Mouse (Mus musculus) intestine, embryonic 14.5 days (tissue): ENCODE results near the gene Runx2. TPM values are rescaled to one million over a fixed set of nuclear protein-coding genes. Genes with fewer than 3 reads are reported as not detected.

Source experiments
- ATAC-seq: fragments of 200-750 bp; cut with Nextera tagmentation; replicated peaks from 2 replicates; pipeline ENCODE4 v1.8.0; 2017; ENCODE audit warnings: low read depth, moderate number of reproducible peaks, moderate TSS enrichment, moderate library complexity; ENCODE audit not compliant: low FRiP score, low TSS enrichment
- DNase-seq: peaks from one replicate; pipeline ENCODE4 v3.0.0-alpha.2; 2018; ENCODE audit warnings: low spot score
- H3K27ac ChIP-seq: fragments of 300-500 bp; sonication (generic); 2 replicates; pipeline ENCODE4 v1.5.1; 2014; ENCODE audit warnings: low read depth, mild to moderate bottlenecking, control low read depth
- H3K27me3 ChIP-seq: fragments of 300-500 bp; sonication (generic); replicated peaks from 2 replicates; pipeline ENCODE4 v1.6.1; 2014; ENCODE audit warnings: low read length, control low read depth; ENCODE audit not compliant: control insufficient read depth, insufficient read depth
- H3K36me3 ChIP-seq: fragments of 300-500 bp; sonication (generic); 2 replicates; pipeline ENCODE4 v1.6.1; 2014; ENCODE audit warnings: low read length, control low read depth; ENCODE audit not compliant: control insufficient read depth, insufficient read depth
- H3K4me1 ChIP-seq: fragments of 300-500 bp; sonication (generic); replicated peaks from 2 replicates; pipeline ENCODE4 v1.6.1; 2014; ENCODE audit warnings: low read length, control low read depth, mixed read lengths; ENCODE audit not compliant: control insufficient read depth, insufficient read depth
- H3K4me2 ChIP-seq: fragments of 300-500 bp; sonication (generic); 2 replicates; pipeline ENCODE4 v1.6.1; 2014; ENCODE audit warnings: low read length
- H3K4me3 ChIP-seq: fragments of 300-500 bp; sonication (generic); 2 replicates; pipeline ENCODE4 v1.5.1; 2014; ENCODE audit warnings: low read depth, low read length, control low read depth, mixed read lengths
- H3K9ac ChIP-seq: fragments of 300-500 bp; sonication (generic); 2 replicates; pipeline ENCODE4 v1.6.1; 2014; ENCODE audit warnings: mild to moderate bottlenecking, low read length
- H3K9me3 ChIP-seq: fragments of 300-500 bp; sonication (generic); 2 replicates; pipeline ENCODE4 v1.6.1; 2016; ENCODE audit warnings: low read length, control low read depth; ENCODE audit not compliant: control insufficient read depth
- WGBS: fragments of 180-500 bp; shearing (Covaris S2); extraction: QIAGEN DNeasy Blood & Tissue Kit; methylation state at CpG from one replicate; pipeline ENCODE4 v1.1.7; 2014; 5-methylcytosine and 5-hydroxymethylcytosine counted together
- polyA plus RNA-seq: library from polyadenylated mRNA; unstranded; fragments of >200 nt; fragmentation: Nextera tagmentation; extraction: Ambion mirVana; gene quantifications from 2 replicates; pipeline ENCODE4 v1.2.1, GENCODE M21; 2014

The Runx2 gene
- polyA plus RNA-seq, 1 experiment from 2014 or later = 1.1 TPM

DNA sequence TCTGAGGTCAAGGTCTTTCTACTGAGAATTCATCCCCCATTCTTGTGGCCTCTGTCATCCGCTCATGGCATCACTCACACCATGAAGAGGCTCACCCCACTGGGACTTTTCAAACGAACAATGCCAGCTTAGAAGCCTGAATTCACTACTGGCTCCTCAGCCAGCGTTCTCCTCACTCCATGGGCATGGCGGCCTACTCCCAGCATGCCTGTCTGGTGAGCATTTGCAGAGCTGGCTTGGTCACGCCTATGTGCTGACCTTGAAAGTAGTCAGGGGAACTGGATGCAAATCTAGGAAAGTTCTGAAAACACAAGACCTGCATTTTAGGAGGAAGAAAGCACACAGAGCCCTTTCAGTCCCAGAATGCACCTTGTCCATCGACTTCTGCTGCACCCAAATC, 187.3 kb downstream of the Runx2 start:
- Histone ChIP-seq H3K36me3 (no peaks in the 10 kb centered on the region), H3K9ac (no peak overlapping the region), H3K4me1 (no peaks in the 10 kb centered on the region), H3K9me3 (no peaks in the 10 kb centered on the region), H3K4me2 (no peak overlapping the region), H3K27me3 (no peaks in the 10 kb centered on the region), H3K4me3 (no peak overlapping the region), H3K27ac (no peak overlapping the region)
- DNase-seq (no peak), ATAC-seq (no peak)
- WGBS = 84% methylated on average over 6 of the region's 6 CpGs

DNA sequence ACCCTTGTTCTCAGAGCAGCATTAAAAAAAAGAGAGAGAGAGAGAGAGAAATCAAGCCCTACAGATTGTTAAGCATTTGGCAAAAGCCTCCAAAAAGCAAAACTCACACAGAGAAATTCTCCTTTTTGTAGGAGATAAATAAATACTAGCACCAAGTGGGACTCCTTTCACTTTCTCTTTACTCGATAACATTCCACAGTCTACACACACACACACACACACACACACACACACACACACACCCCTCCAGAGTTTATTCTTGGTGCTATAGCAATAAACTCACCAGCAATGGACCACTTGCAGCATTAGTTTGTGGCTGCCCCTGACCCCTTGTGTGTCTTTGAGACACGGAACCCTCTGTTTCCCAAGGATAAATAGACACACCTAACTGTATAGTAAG, 190.9 kb downstream of the Runx2 start:
- Histone ChIP-seq H3K27ac (no peak overlapping the region), H3K4me1 (no peaks in the 10 kb centered on the region), H3K9ac (no peak overlapping the region), H3K9me3 (no peaks in the 10 kb centered on the region), H3K27me3 (no peaks in the 10 kb centered on the region), H3K4me2 (no peak overlapping the region), H3K4me3 (no peak overlapping the region), H3K36me3 (no peaks in the 10 kb centered on the region)
- DNase-seq = no peak
- WGBS = 37% methylated on average over 2 of the region's 2 CpGs
- ATAC-seq = no peak

DNA sequence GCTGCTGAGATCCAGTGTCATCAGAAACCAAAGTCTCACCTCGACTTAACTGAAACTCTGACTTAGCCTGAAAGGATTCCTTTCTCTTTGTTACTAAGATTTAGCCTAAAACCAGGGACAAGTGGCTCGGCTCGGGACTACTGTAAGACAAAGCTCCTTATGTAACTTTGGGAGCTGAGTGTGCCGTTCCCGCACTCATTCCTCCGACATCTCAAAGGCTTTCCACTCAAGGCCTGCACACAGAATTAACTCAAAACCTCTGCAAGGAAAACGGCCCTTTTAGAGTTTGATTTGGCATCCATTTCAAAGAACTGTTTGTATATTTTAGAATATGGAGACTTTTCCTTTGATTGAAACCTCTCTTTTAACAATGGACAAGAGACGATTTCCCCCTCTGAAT, 191.3 kb downstream of the Runx2 start:
- 59% methylated on average over 8 of the region's 8 CpGs for WGBS
- Histone ChIP-seq H3K4me3 (no peak overlapping the region), H3K27me3 (no peaks in the 10 kb centered on the region), H3K9me3 (no peaks in the 10 kb centered on the region), H3K27ac (no peak overlapping the region), H3K4me1 (no peaks in the 10 kb centered on the region), H3K36me3 (no peaks in the 10 kb centered on the region), H3K4me2 (no peak overlapping the region), H3K9ac (no peak overlapping the region)
- DNase-seq (no peak), ATAC-seq (no peak)

DNA sequence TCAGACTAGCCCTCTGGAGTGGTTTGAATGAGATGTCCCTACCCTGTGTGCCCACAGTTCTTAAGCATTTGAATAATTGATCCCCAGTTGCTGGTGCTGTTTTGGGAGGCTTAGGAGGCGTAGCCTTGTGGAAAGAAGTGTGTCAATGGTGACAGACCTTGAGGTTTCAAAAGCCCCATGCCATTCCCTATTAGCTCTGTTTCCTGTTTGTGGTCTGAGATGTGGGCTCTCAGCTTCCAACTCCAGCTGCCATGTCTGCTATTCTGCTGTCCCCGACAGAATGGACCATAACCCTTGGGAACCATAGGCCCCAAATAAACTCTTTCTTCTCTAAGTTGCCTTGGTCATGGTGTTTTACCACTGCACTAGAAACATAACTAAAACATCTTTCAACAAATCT, 194.1 kb downstream of the Runx2 start:
- no peak overlapping the region for H3K4me2 ChIP-seq
- 91% methylated on average over 2 of the region's 2 CpGs for whole genome bisulfite sequencing
- H3K9me3 ChIP-seq = no peaks in the 10 kb centered on the region
- H3K4me3 ChIP-seq = no peak overlapping the region
- no peaks in the 10 kb centered on the region for H3K4me1 ChIP-seq
- DNase-seq (no peak), ATAC-seq (no peak)
- H3K9ac ChIP-seq = no peak overlapping the region
- no peak overlapping the region for H3K27ac ChIP-seq
- no peaks in the 10 kb centered on the region for H3K36me3 ChIP-seq
- no peaks in the 10 kb centered on the region for H3K27me3 ChIP-seq

DNA sequence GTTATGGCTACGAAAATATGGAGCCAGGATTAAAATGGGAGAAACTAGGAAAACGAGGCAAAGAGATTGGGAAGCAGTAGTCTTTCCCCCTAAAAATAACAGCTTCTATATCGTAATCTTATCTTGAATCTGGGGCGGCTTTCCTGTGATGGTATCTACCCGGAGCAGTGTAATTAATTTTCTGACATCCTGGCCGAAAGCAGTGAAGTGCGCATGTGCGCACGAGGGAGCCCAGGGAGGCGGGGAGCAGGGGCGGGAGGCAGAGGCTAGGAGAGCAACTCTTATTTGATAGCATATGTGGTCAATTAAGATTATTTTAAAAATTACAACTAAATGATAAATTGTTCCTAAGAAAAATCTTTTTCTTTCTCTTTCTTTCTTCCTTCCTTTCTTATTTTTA, 195.9 kb downstream of the Runx2 start:
- Histone ChIP-seq H3K4me1 (0 out of 2 replicates have a peak, but pooled peaks cover 3% of the 10 kb centered on the region), H3K9me3 (no peaks in the 10 kb centered on the region), H3K4me3 (no peak overlapping the region), H3K27ac (0 out of 2 replicates have a peak overlapping the region, but pooled peaks have one; percentile 57), H3K9ac (no peak overlapping the region), H3K36me3 (no peaks in the 10 kb centered on the region), H3K27me3 (0 out of 2 replicates have a peak, but pooled peaks cover 2% of the 10 kb centered on the region), H3K4me2 (peak overlapping the region; percentile 20; the same call in 1 of the 2 replicates)
- DNase-seq (no peak), ATAC-seq (no peak)
- 45% methylated on average over 11 of the region's 11 CpGs for WGBS

DNA sequence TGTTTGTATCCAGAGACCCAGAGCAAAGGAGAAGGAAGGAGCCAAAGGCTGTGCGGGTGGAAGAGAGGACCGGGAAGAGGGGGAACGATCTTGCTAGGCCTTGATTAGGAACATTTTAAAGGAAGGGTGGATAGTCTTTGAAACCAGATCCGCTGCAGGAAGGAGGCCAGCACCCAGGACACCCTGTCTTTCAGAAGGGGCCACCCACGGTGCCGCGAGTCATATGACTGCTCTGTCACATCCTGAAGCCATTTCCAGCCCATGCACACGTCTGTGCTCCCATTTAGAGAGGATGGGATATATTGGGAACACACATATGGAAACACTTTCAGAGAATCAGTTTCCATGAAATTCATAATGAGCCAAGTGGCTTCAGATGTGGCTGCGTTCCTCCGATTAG, 196.4 kb downstream of the Runx2 start:
- no peaks in the 10 kb centered on the region for H3K36me3 ChIP-seq
- H3K27me3 ChIP-seq = 0 out of 2 replicates have a peak, but pooled peaks cover 2% of the 10 kb centered on the region
- 0 out of 2 replicates have a peak, but pooled peaks cover 3% of the 10 kb centered on the region for H3K4me1 ChIP-seq
- 0 out of 2 replicates have a peak overlapping the region, but pooled peaks have one; percentile 57 for H3K27ac ChIP-seq
- H3K4me2 ChIP-seq = no peak overlapping the region
- DNase-seq = no peak
- ATAC-seq = no peak
- WGBS = 38% methylated on average over 10 of the region's 10 CpGs
- no peaks in the 10 kb centered on the region for H3K9me3 ChIP-seq
- no peak overlapping the region for H3K9ac ChIP-seq
- no peak overlapping the region for H3K4me3 ChIP-seq

DNA sequence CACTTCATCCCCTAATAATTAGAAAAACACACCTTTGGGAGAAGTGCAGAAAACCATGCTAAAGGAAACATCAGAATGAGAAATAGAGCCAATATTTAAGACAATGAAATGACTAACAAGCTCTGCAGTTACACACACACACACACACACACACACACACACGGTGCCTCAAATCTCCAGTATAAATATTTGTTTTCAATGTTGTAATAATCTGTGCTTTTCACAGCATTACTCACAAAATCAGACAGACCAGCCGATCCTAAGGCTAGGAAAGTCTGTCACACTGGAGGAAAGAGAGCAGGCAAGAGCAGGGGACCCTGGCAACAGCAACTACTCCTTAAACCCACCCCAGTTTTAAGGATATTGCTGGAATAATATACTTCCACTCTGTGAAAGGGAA, 196.9 kb downstream of the Runx2 start:
- Histone ChIP-seq H3K4me2 (no peak overlapping the region), H3K4me3 (no peak overlapping the region), H3K9ac (no peak overlapping the region), H3K36me3 (no peaks in the 10 kb centered on the region), H3K9me3 (no peaks in the 10 kb centered on the region), H3K4me1 (0 out of 2 replicates have a peak, but pooled peaks cover 3% of the 10 kb centered on the region), H3K27me3 (0 out of 2 replicates have a peak, but pooled peaks cover 4% of the 10 kb centered on the region), H3K27ac (0 out of 2 replicates have a peak overlapping the region, but pooled peaks have one; percentile 57)
- WGBS = 24% methylated on average over 2 of the region's 2 CpGs
- ATAC-seq (no peak), DNase-seq (no peak)

DNA sequence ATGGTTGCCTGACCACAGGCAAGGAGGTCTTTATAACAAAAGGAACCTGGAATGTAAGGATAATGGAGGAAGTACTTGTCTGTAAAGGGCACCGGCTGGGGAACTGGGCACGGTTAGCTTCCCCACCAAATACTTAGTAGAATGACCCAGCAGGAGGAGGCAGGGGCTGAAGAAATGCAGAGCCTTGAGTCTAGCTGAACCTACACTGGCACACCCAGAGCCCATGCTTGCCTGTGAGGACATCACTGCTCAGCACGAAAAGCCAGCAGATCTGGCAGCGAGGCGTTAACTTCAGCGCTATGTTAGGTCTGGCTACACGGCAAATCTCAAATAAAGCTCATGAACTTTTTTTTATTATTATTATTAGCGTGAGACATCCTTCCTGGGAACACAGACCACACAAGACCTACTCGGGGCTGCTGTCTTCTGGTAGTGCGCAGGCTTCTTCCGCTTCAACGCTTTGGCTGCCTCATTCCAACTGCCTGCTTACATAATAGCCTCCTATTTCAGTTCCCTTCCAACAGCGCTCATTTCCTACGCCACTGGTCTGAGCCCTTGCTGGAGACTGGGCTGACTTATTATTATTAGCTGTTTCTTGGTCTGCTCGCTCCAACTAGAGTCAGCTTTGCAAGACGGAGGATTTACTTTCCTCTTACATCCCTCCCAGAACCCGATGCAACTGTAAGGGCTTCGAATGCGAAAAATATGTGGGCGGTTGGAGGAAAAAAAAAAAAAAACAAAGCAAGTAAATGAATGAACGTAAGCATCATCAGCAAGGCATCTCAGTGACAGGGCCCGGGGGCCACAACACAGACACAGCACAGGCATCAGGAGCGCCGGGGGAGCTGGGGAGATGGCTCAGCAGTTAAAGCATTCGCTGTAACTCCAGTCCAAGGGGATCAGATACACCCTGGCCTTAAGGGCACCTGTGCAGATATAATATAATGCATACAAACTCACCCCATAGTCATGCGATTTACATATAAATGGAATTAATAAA, 200.6 kb downstream of the Runx2 start:
- ATAC-seq = no peak
- WGBS = 70% methylated on average over 26 of the region's 26 CpGs

More for the DNA sequence above, 200.6 kb downstream of the Runx2 start:
- Histone ChIP-seq H3K36me3 (no peaks in the 10 kb centered on the region), H3K4me1 (0 out of 2 replicates have a peak, but pooled peaks cover 5% of the 10 kb centered on the region), H3K9me3 (no peaks in the 10 kb centered on the region), H3K4me2 (no peak overlapping the region), H3K27me3 (0 out of 2 replicates have a peak, but pooled peaks cover 7% of the 10 kb centered on the region), H3K27ac (0 out of 2 replicates have a peak overlapping the region, but pooled peaks have one; percentile 22), H3K4me3 (no peak overlapping the region), H3K9ac (no peak overlapping the region)
- DNase-seq = no peak
